Mouse (Mus musculus) bone marrow, adult 2 months (tissue): ENCODE measurements around the gene Pxdc1.

ENCODE experiments used
- CTCF ChIP-seq: fragments of 200-500 bp; IDR thresholded peaks from 2 replicates; pipeline ENCODE4 v1.5.1; 2011; ENCODE audit warnings: low read length, control low read depth; ENCODE audit not compliant: control insufficient read depth, insufficient read depth
- POLR2A ChIP-seq: fragments of 200-500 bp; IDR thresholded peaks from 2 replicates; pipeline ENCODE4 v1.6.1; 2011; ENCODE audit warnings: low read depth, mild to moderate bottlenecking, control low read depth, low read length, borderline replicate concordance; ENCODE audit not compliant: control insufficient read depth

- no peak for TF ChIP-seq CTCF
- TF ChIP-seq POLR2A, result no peak
Observed at GRCm38 (mm10) chr13:34624414-34624813, 28.9 kb downstream of the Pxdc1 start.
